Mouse (Mus musculus) thymus, adult 18-20 months (tissue): ENCODE measurements at regions not wholly inside any gene's neighbourhood (a gene's known extent, or its start where the extent isn't known, plus 50 kb on each side); places are given as distances from the start of the nearest gene placed in this dataset.
"Not testable (repeated sequence)": the region's sequence is repeated elsewhere in the genome, so short reads cannot be mapped to it uniquely, and the experiment has no call there.

Source experiments
- DNase-seq, 2 experiments: peaks; one replicate each; pipeline ENCODE4 v3.0.0; 2022; ENCODE audit warnings: mixed read lengths in 2 of 2

DNA sequence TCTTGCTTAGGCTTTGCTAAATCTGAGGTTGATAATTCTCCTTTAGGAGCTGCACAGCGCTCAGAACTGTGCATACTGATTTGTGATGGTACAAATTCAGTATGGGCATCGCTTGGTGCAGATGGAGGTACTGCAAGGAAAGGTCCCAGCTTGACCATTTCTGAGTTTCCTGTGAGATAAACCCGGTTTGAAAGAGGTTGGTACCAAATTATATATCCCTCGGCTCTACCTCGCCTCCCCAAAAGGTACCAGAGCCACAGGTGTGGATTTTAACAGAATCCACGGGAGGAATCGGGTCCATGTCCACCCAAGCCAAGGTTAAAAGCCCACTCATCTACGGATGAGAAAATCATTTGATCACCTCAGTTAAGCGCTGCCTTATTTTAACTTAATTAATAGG lies 172.5 kb upstream of the Zfp808 start:
- DNase-seq, result not testable (repeated sequence)

DNA sequence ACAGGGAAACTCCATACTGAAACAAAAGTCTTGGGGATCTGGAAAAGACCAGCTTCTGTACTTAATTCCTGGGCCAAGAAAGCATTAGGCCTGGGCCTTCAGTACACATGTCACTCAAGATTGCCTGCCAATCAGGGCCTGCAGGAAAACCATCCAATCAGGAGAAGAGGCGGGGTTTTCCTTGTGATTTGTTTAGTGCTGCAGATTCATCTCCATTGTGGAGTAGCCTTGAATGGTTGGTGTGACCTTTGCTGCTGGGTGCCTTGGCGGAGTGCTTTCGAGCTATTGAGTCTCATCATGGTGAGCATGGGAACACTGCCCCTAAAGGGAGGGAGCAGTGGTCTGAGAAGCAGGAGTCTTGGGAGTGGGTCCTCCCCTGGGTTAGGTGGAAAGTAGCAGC lies 150.8 kb upstream of the Zfp808 start:
- DNase-seq, result not testable (repeated sequence)

DNA sequence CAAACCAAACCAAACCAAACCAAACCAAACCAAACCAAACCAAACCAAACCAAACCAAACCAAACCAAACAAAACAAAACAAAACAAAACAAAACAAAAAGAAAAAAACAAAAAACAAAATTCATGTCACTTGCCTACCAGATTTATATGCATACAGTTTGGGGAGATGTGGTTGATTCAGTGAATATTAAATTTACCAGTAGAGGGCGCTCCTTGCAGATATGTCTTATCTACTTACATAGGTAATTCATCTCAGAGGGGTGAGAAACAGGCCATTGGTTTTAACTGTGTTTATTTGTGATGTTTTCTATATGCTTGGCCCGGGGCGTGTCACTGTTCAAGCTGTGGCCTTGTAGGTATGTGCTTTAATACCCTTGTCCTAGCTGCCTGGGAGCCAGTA lies 133.2 kb upstream of the Zfp808 start:
- not testable (repeated sequence) for DNase-seq

DNA sequence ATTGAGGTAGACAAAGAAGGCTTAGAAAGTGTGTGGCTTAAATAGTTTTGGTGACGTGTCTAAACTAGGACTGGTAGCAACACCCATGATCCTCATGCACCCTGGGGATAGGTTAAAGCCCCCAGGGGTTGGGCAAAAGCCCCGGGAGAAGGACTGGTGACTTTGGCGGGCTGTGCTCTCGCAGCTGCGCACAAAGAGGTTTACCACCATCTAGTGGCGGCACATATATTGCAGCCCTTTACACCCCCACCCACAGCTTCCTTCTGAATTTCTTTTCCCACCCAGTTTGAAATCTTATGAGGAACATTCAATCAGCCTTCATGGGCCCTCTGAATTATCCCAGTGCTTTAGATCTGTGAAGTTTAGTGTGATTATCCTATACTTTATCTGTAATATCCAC lies 130.9 kb upstream of the Zfp808 start:
- DNase-seq, result not testable (repeated sequence)

DNA sequence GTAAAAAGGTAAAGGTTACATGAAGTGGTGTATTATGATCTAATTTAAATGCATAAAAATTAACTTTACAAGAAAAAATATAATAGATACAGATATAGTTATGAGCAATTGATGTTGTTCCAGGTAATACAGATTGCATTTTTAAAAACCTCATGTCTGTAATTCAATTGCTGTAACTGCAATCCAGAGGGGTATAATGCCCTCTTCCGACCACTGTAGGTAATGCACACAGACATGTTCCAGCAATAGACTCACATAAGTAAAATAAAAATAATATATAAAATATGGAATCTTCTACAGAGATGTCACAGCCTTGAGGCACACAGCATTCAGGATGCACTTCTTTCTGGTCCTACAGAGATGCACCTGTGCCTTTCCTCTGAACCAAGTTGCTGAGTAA lies 122.4 kb upstream of the Zfp808 start:
- DNase-seq, result not testable (repeated sequence)

DNA sequence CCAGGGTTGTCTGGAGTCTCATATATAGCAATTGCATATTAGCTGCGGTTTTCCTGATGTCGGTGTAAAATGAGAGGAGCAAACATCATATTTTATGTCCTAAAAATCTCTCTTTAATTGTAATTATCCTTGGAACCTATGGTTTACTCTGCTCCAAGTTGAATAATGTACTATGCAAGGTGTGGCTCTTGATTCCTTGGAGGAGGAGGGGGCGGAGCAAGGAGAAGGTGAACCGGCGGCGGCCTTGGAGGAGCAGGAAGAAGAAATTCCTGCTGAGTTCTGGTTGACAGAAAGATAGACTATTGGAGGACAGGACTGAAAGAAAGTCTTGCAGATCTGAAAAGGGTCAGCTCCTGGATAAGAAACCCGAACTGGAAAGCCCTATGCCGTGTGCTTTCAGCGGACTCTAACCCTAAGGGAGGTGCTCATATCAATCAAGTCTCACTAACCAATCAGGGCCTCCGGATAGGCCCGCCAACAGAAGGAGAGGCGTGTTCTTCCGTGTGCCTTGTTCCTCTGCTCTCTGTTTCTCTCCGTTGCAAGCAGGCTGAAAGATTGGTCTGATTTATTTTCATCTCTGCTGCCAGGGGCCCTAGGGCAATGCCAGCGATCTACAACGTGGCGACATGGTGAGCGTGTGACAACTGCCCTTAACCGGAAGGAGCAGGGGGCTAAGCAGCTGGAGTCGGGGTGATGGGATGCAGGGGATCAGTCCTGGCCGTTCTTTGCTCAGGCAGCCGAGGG lies 114.1 kb upstream of the Zfp808 start:
- DNase-seq, result peak; percentile 9 to 11

DNA sequence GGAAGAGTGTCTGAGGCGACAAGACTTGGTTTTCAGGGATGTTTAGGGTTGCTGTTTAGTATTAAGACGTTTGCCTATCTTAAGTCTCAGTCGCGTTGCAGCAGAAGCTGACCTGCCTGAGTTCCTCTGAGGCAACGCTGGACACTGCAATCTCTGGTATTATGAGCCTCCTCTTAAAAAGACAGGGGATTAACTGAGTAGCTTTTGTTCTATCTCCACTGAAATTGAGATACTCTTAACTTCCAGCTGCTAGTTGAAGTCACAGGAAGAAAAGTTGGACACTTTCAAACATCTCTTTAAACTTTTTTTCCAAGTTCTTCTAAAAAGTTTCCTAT lies 113.6 kb upstream of the Zfp808 start:
- not testable (repeated sequence) for DNase-seq

DNA sequence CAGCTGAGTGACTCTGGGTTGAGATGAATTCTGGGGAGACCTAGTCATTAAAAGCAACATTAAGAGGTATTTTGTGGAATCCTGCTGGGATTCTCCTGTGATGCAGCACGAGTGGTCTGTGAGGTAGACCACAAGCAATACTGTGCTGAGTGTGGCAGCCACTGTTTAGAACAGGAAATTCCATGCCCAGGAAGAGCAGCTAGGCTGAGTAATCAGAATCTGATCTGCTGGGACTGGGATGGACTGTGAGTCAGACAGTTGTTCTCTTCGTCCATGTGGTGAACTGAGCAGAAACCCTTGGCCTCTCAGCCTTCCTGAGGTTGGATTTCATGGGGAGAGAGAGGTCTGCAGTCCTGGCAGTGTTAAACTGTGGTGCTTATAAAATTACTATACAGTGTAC lies 92.0 kb upstream of the Zfp808 start:
- DNase-seq, result not testable (repeated sequence)

DNA sequence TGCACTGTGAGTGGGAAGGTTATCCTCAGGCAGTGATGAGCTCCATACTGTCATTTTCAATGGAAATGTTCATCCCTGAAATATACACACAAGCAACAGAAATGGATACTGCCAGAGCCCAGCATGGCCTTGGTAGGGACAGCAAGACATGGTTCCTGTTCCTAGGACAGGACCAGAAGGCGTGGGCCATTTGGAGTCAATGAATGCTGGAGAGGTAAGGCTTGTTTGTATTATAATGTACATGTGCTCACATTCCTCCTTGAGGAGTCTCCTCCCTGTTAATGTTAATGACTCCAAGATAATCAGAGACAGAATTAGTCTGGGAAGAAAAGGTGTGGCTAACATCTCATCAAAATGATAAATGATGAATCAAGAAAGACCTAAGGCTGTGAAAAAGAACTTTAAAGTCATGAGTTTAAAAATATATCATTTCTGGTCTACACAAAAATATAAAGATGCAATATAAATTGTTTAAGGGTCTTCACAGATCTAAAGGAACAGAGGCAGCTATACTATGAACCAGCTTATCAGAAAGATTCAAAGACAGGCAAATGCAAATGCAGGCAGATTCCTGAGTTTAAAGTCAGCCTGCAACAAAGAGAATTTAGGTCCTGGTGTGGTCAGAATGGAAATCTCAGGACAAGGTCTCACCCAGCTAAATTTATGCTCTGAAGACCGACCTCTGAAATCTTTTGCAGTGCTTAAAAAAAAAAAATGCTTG lies 51.6 kb upstream of the Zfp808 start:
- not testable (repeated sequence) for DNase-seq

DNA sequence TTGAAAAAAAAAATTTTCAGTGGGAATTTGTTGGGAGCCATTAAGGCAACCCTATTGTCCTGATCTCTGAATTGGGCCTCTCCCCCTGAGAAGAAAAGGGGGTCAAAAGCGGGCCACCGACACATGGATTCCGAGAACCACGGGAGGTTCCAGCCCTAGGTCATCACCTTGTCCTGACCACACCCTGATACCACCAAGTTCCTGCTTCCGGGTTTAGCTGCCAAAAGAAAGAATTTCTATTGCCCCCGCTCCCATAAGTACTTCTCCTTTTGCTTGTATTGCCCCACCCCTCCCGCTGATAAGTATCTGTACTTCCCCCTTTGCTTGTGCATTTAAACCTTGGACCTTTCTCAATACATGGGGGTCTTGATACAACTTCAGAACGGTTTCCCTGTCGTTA lies 50.8 kb upstream of the Zfp808 start:
- DNase-seq, result not testable (repeated sequence)
